Mouse (Mus musculus) layer of hippocampus, postnatal 36 days (tissue): ENCODE results near the gene Bad. TPM values are rescaled to one million over a fixed set of nuclear protein-coding genes. Genes with fewer than 3 reads are reported as not detected.
A peak's percentile ranks its signal among the peaks of the same experiment; 100 is the strongest.

Experiments
- DNase-seq, 2 experiments: peaks; one replicate each; pipeline ENCODE4 v3.0.0; 2022
- total RNA-seq, 2 experiments: library from RNA; stranded (reverse); gene quantifications; 2 replicates each; pipeline ENCODE4 v1.2.3; 2021

Bad gene
- total RNA-seq, 2 experiments from 2014 or later: 36.4 to 40.3 TPM

- DNase-seq: no peak
These were observed 26.4 kb upstream of the Bad start for GRCm38 (mm10) chr19:6915276-6915675.

- no peak for DNase-seq
These were observed 25.2 kb upstream of the Bad start for GRCm38 (mm10) chr19:6916496-6916895.

GRCm38 (mm10) chr19:6918321-6918720 lies 23.3 kb upstream of the Bad start:
- DNase-seq: no peak

- DNase-seq: no peak
These were observed 22.2 kb upstream of the Bad start for GRCm38 (mm10) chr19:6919431-6919830.

GRCm38 (mm10) chr19:6919876-6920740 lies 21.6 kb upstream of the Bad start:
- DNase-seq: no peak

- DNase-seq: no peak
These were observed 20.7 kb upstream of the Bad start for GRCm38 (mm10) chr19:6920741-6921636.

- peak; percentile 100 for DNase-seq
These were observed 19.8 kb upstream of the Bad start, which contains the start of gene Esrra for GRCm38 (mm10) chr19:6921647-6922567. Gene Esrra (minus strand): TSS chr19:6921813.

GRCm38 (mm10) chr19:6922901-6923735 lies 18.5 kb upstream of the Bad start:
- no peak for DNase-seq

- peak; percentile 81 to 87 for DNase-seq
These were observed 17.0 kb upstream of the Bad start for GRCm38 (mm10) chr19:6924461-6925306.

GRCm38 (mm10) chr19:6925307-6925573 lies 16.4 kb upstream of the Bad start, which contains the start of gene Catsperz:
Gene Catsperz (minus strand): TSS chr19:6925380.
- DNase-seq: no peak

GRCm38 (mm10) chr19:6925611-6926329 lies 15.9 kb upstream of the Bad start:
- DNase-seq: no peak

- no peak for DNase-seq
These were observed 15.0 kb upstream of the Bad start for GRCm38 (mm10) chr19:6926559-6927255.

- DNase-seq: no peak
These were observed 13.6 kb upstream of the Bad start for GRCm38 (mm10) chr19:6928080-6928479.

GRCm38 (mm10) chr19:6931002-6931401 lies 10.7 kb upstream of the Bad start:
- no peak for DNase-seq

- DNase-seq: no peak
These were observed 9.6 kb upstream of the Bad start for GRCm38 (mm10) chr19:6932018-6932417.

- no peak for DNase-seq
These were observed 8.6 kb upstream of the Bad start for GRCm38 (mm10) chr19:6933102-6933435.

GRCm38 (mm10) chr19:6933436-6934194 lies 8.0 kb upstream of the Bad start:
- no peak for DNase-seq

- no peak for DNase-seq
These were observed 7.3 kb upstream of the Bad start, which contains the start of gene Kcnk4 for GRCm38 (mm10) chr19:6934195-6934977. Gene Kcnk4 (minus strand): TSS chr19:6934515.
